In genomic region chr15:85810806-85811521, GRCm38 (mm10) we compare ENCODE assay signal across 2 mouse cellular contexts.
TF ChIP-seq lines count a peak whose summit lies in the region.

No protein-coding gene starts in this region.

TF ChIP-seq in CH12.LX, 34 proteins besides CTCF, POLR2A, EP300 and RAD21 (continued from another document):
- TF ChIP-seq MEF2A (IDR thresholded peaks at IDR 0.05; ENCODE audit: borderline replicate concordance, low read depth, low read length) (peak; percentile 67), SMC3 (IDR thresholded peaks at IDR 0.05; ENCODE audit: low read depth, low read length) (no peak), BHLHE40 (IDR thresholded peaks at IDR 0.05; ENCODE audit: low read depth, low read length) (0 out of 2 replicates have a peak, but pooled peaks have one; percentile 8)
TF ChIP-seq in CH12.LX: peak in this region for 2.

TF ChIP-seq in myocyte, 11 proteins besides CTCF, POLR2A, EP300 and RAD21 (continued from another document):
- peak; percentile 16 to 59 (median 29) for TF ChIP-seq MYOG (IDR thresholded peaks at IDR 0.05; ENCODE audit: control insufficient read depth in 1 of 3, insufficient read depth in 1 of 3, insufficient read length in 2 of 3, low read depth in 2 of 3)
